Mouse (Mus musculus) hindbrain, embryonic 11.5 days (tissue): ENCODE measurements around the gene A730015C16Rik. TPM values are rescaled to one million over a fixed set of nuclear protein-coding genes. Genes with fewer than 3 reads are reported as not detected.

Source experiments
- ATAC-seq: fragments of 200-750 bp; cut with Nextera tagmentation; 2 replicates; pipeline ENCODE4 v1.8.0; 2017; ENCODE audit warnings: mild to moderate bottlenecking, moderate TSS enrichment, moderate library complexity; ENCODE audit not compliant: low FRiP score
- DNase-seq: peaks from one replicate; pipeline ENCODE4 v3.0.0-alpha.2; 2015; ENCODE audit warnings: low spot score
- H3K27ac ChIP-seq: fragments of 300-500 bp; sonication (generic); 2 replicates; pipeline ENCODE4 v1.5.1; 2014; ENCODE audit warnings: mild to moderate bottlenecking, low read depth, low read length
- H3K27me3 ChIP-seq: fragments of 300-500 bp; sonication (generic); 2 replicates; pipeline ENCODE4 v1.6.1; 2014; ENCODE audit warnings: mild to moderate bottlenecking, low read length, moderate library complexity, mixed read lengths; ENCODE audit not compliant: control insufficient read depth, insufficient read depth
- H3K36me3 ChIP-seq: fragments of 300-500 bp; sonication (generic); 2 replicates; pipeline ENCODE4 v1.6.1; 2014; ENCODE audit warnings: mild to moderate bottlenecking, low read length, moderate library complexity, mixed read lengths; ENCODE audit not compliant: control insufficient read depth, insufficient read depth
- H3K4me1 ChIP-seq: fragments of 300-500 bp; sonication (generic); replicated peaks from 2 replicates; pipeline ENCODE4 v1.6.1; 2014; ENCODE audit warnings: low read length, mixed read lengths; ENCODE audit not compliant: control insufficient read depth, insufficient read depth
- H3K4me2 ChIP-seq: fragments of 300-500 bp; sonication (generic); replicated peaks from 2 replicates; pipeline ENCODE4 v1.6.1; 2014; ENCODE audit warnings: mild to moderate bottlenecking, low read depth, low read length
- H3K4me3 ChIP-seq: fragments of 300-500 bp; sonication (generic); 2 replicates; pipeline ENCODE4 v1.5.1; 2014; ENCODE audit warnings: low read depth, low read length
- H3K9ac ChIP-seq: fragments of 300-500 bp; sonication (generic); 2 replicates; pipeline ENCODE4 v1.6.1; 2014; ENCODE audit warnings: low read depth, low read length
- H3K9me3 ChIP-seq: fragments of 300-500 bp; sonication (generic); 2 replicates; pipeline ENCODE4 v1.6.1; 2016; ENCODE audit warnings: low read length; ENCODE audit not compliant: control insufficient read depth
- WGBS: fragments of 180-500 bp; shearing (Covaris S2); extraction: QIAGEN DNeasy Blood & Tissue Kit; methylation state at CpG from one replicate; pipeline ENCODE4 v1.1.7; 2014; 5-methylcytosine and 5-hydroxymethylcytosine counted together
- polyA plus RNA-seq: library from polyadenylated mRNA; unstranded; fragments of >200 nt; fragmentation: Nextera tagmentation; extraction: Ambion mirVana; gene quantifications from 2 replicates; pipeline ENCODE4 v1.2.1, GENCODE M21; 2014

The A730015C16Rik gene
- polyA plus RNA-seq, 1 experiment from 2014 or later: 3.3 TPM

- Histone ChIP-seq H3K27me3 (no peaks in the 10 kb centered on the region), H3K9ac (peak within 1 kb of the TSS; percentile 99), H3K4me3 (peak within 1 kb of the TSS; percentile 97), H3K4me1 (peaks cover 4% of the 10 kb centered on the region; the same call in 1 of the 2 replicates), H3K9me3 (no peaks in the 10 kb centered on the region), H3K27ac (peak within 1 kb of the TSS; percentile 98), H3K4me2 (peak within 1 kb of the TSS; percentile 68), H3K36me3 (no peaks in the 10 kb centered on the region)
- DNase-seq: peak; percentile 93
- ATAC-seq: peak; percentile 87
- under 1% methylated on average over 34 of the region's 34 CpGs for WGBS
Observed at GRCm38 (mm10) chr4:108834115-108834970, 14.1 kb downstream of the A730015C16Rik start, which contains the start of gene Txndc12. TSS of gene Txndc12 (plus strand) at chr4:108834601.

- WGBS: 0% methylated on average over 6 of the region's 6 CpGs
- ATAC-seq (no peak), DNase-seq (no peak)
- peak overlapping the region; percentile 98 for H3K27ac ChIP-seq
- H3K9me3 ChIP-seq: no peaks in the 10 kb centered on the region
- H3K9ac ChIP-seq: peak overlapping the region; percentile 99
- no peaks in the 10 kb centered on the region for H3K27me3 ChIP-seq
- H3K36me3 ChIP-seq: 0 out of 2 replicates have a peak, but pooled peaks cover 2% of the 10 kb centered on the region
- peak overlapping the region; percentile 97 for H3K4me3 ChIP-seq
- H3K4me2 ChIP-seq: peak overlapping the region; percentile 68
- peaks cover 4% of the 10 kb centered on the region; the same call in 1 of the 2 replicates for H3K4me1 ChIP-seq
Observed at GRCm38 (mm10) chr4:108833828-108834114, 14.6 kb downstream of the A730015C16Rik start.

GRCm38 (mm10) chr4:108832916-108833827 lies 15.2 kb downstream of the A730015C16Rik start, which contains the start of gene Btf3l4:
TSS of gene Btf3l4 (minus strand) at chr4:108833614.
- Histone ChIP-seq H3K4me1 (peaks cover 4% of the 10 kb centered on the region; the same call in 1 of the 2 replicates), H3K4me3 (peak within 1 kb of the TSS; percentile 97), H3K27ac (peak within 1 kb of the TSS; percentile 98), H3K36me3 (0 out of 2 replicates have a peak, but pooled peaks cover 2% of the 10 kb centered on the region), H3K27me3 (no peaks in the 10 kb centered on the region), H3K4me2 (peak within 1 kb of the TSS; percentile 68), H3K9ac (peak within 1 kb of the TSS; percentile 99), H3K9me3 (no peaks in the 10 kb centered on the region)
- DNase-seq: peak; percentile 97
- under 1% methylated on average over 66 of the region's 73 CpGs for WGBS
- peak; percentile 95 for ATAC-seq

DNA sequence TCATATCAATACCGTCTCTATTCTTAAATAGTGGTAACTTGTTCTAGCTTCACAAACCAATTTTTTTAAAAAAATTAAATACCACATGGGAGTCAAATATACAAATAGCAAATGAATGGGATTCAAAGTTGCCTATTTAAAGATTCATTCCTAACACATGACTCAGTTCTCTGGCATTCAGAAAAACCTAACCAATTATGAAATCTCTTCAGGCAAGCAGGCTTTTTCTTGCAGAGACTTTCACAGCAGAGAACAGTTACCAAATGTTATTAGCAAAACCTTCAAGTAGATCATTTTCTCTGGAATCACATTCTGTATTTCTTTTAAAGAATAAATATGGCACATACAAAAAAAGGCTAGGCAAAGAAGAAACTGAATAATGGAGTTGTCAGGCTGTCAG lies 17.7 kb downstream of the A730015C16Rik start:
- 91% methylated on average over 1 of the region's 1 CpGs for WGBS
- no peak overlapping the region for H3K9ac ChIP-seq
- no peak for ATAC-seq
- H3K9me3 ChIP-seq: no peaks in the 10 kb centered on the region
- H3K27me3 ChIP-seq: no peaks in the 10 kb centered on the region
- peaks cover 3% of the 10 kb centered on the region; the same call in 1 of the 2 replicates for H3K4me1 ChIP-seq
- no peak overlapping the region for H3K4me2 ChIP-seq
- DNase-seq: no peak
- H3K4me3 ChIP-seq: no peak overlapping the region
- no peak overlapping the region for H3K27ac ChIP-seq
- 0 out of 2 replicates have a peak, but pooled peaks cover 3% of the 10 kb centered on the region for H3K36me3 ChIP-seq

GRCm38 (mm10) chr4:108826643-108827042 lies 21.8 kb downstream of the A730015C16Rik start:
- no peak for ATAC-seq
- H3K27ac ChIP-seq: no peak overlapping the region

GRCm38 (mm10) chr4:108826096-108826495 lies 22.3 kb downstream of the A730015C16Rik start:
- Histone ChIP-seq H3K9me3 (no peaks in the 10 kb centered on the region), H3K4me2 (no peak overlapping the region), H3K27me3 (no peaks in the 10 kb centered on the region), H3K4me3 (no peak overlapping the region), H3K27ac (no peak overlapping the region), H3K9ac (no peak overlapping the region), H3K36me3 (peaks cover 7% of the 10 kb centered on the region), H3K4me1 (no peaks in the 10 kb centered on the region)
- ATAC-seq (no peak), DNase-seq (no peak)
- 92% methylated on average over 1 of the region's 1 CpGs for WGBS

More at GRCm38 (mm10) chr4:108826643-108827042, 21.8 kb downstream of the A730015C16Rik start:
- no peak overlapping the region for H3K4me3 ChIP-seq
- H3K27me3 ChIP-seq: no peaks in the 10 kb centered on the region
- no peaks in the 10 kb centered on the region for H3K4me1 ChIP-seq
- 90% methylated on average over 2 of the region's 2 CpGs for WGBS
- H3K9ac ChIP-seq: no peak overlapping the region
- no peak for DNase-seq
- no peak overlapping the region for H3K4me2 ChIP-seq
- H3K36me3 ChIP-seq: peaks cover 7% of the 10 kb centered on the region
- no peaks in the 10 kb centered on the region for H3K9me3 ChIP-seq

GRCm38 (mm10) chr4:108825677-108826076 lies 22.7 kb downstream of the A730015C16Rik start:
- H3K4me2 ChIP-seq: no peak overlapping the region
- no peaks in the 10 kb centered on the region for H3K4me1 ChIP-seq
- H3K9ac ChIP-seq: no peak overlapping the region
- 97% methylated on average over 3 of the region's 3 CpGs for WGBS
- peaks cover 7% of the 10 kb centered on the region for H3K36me3 ChIP-seq
- no peaks in the 10 kb centered on the region for H3K9me3 ChIP-seq
- ATAC-seq: no peak
- H3K4me3 ChIP-seq: no peak overlapping the region
- no peak for DNase-seq
- no peak overlapping the region for H3K27ac ChIP-seq
- H3K27me3 ChIP-seq: no peaks in the 10 kb centered on the region

DNA sequence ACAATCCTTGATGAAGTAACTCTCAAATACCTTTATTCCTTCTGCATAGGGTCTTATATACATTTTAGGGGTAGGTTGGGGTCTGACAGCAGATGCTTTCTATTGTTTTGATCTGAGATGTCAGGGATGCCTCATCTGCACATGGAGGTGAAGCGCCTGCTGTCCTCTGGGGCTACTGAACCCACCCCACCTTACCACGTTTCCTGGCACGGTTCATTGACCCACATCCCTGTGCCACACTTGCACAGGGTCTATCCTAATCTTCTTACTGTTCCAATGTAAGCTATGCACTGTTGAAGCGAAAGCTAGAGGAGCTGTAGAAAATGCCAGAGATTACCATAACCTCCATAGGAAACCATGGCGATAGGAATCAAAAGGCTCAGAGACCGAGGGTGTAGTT lies 36.9 kb downstream of the A730015C16Rik start:
- Histone ChIP-seq H3K4me3 (no peak overlapping the region), H3K27me3 (no peaks in the 10 kb centered on the region), H3K9me3 (no peaks in the 10 kb centered on the region), H3K4me2 (no peak overlapping the region), H3K9ac (no peak overlapping the region), H3K27ac (no peak overlapping the region), H3K4me1 (no peaks in the 10 kb centered on the region), H3K36me3 (no peaks in the 10 kb centered on the region; the same call in 1 of the 2 replicates)
- WGBS: 71% methylated on average over 6 of the region's 6 CpGs
- DNase-seq: no peak
- no peak for ATAC-seq
